In the genomic region with DNA sequence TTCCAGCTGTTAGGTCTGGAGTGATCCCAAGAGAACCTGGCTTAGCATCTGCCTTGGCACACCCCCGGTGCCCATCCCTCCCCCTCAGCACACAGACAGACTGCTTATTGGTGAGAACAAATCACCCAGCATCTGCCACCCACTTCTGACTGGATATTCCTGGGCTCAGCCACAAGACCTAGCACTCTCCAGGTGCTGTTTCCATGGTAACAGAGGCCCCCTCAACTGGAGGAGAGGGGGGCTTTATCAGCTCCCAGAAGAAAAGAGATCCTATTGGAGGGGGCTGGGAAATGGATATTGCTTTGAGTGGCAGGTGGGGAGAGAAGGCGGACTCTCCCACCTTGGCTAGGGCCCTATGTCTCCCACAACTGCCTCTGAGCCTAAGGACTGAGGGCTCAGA, we compare ENCODE assay signal across 14 mouse cellular contexts. TPM values are rescaled to one million over a fixed set of nuclear protein-coding genes. Genes with fewer than 3 reads are reported as not detected.
A peak's percentile ranks its signal among the peaks of the same experiment; 100 is the strongest.
DNase-seq lines count a peak whose midpoint lies in the region; ATAC-seq lines count a peak whose summit lies in the region.
"Had no signal": no experiment of that assay in that cellular context is flagged by ENCODE, and none has a peak within 500 bp of the region (broad histone marks: within the 10 kb centered on the region; RNA-seq: fewer than 3 reads in every experiment).

No protein-coding gene starts in this region.

- H3K9me3 ChIP-seq in embryonic facial prominence, embryonic 15.5 days (replicated peaks) = no peaks in the 10 kb centered on the region
- H3K9me3 ChIP-seq in forebrain, embryonic 16.5 days (ENCODE audit: control insufficient read depth, low read length) = no peaks in the 10 kb centered on the region
- H3K9me3 ChIP-seq in midbrain, embryonic 16.5 days (replicated peaks; ENCODE audit: control insufficient read depth, low read length, poor library complexity, severe bottlenecking) = no peaks in the 10 kb centered on the region
- no peaks in the 10 kb centered on the region for H3K9me3 ChIP-seq in heart, embryonic 12.5 days (replicated peaks)
- H3K9me3 ChIP-seq: G1E had no signal

- no peak overlapping the region for H3K4me2 ChIP-seq in embryonic facial prominence, embryonic 15.5 days (replicated peaks)
- no peak overlapping the region for H3K4me2 ChIP-seq in forebrain, embryonic 16.5 days (ENCODE audit: low read length)
- H3K4me2 ChIP-seq in midbrain, embryonic 16.5 days (ENCODE audit: low read length) = no peak overlapping the region
- H3K4me2 ChIP-seq in heart, embryonic 12.5 days = no peak overlapping the region

- H3K4me3 ChIP-seq in embryonic facial prominence, embryonic 15.5 days (replicated peaks) = no peak overlapping the region
- H3K4me3 ChIP-seq in forebrain, embryonic 16.5 days (replicated peaks; ENCODE audit: low read length) = no peak overlapping the region
- H3K4me3 ChIP-seq in midbrain, embryonic 16.5 days (ENCODE audit: low read depth, low read length) = no peak overlapping the region
- no peak overlapping the region for H3K4me3 ChIP-seq in heart, embryonic 12.5 days
- H3K4me3 ChIP-seq: gastrocnemius, adult 2 months; myocyte had no signal

- 0 out of 2 replicates have a peak, but pooled peaks cover 3% of the 10 kb centered on the region for H3K4me1 ChIP-seq in embryonic facial prominence, embryonic 15.5 days
- H3K4me1 ChIP-seq in forebrain, embryonic 16.5 days (replicated peaks; ENCODE audit: control insufficient read depth, insufficient read depth, low read length) = peaks cover 27% of the 10 kb centered on the region
- peaks cover 16% of the 10 kb centered on the region for H3K4me1 ChIP-seq in midbrain, embryonic 16.5 days (ENCODE audit: control insufficient read depth, insufficient read depth, low read length)
- 0 out of 2 replicates have a peak, but pooled peaks cover 4% of the 10 kb centered on the region for H3K4me1 ChIP-seq in heart, embryonic 12.5 days (replicated peaks)

- H3K27me3 ChIP-seq in embryonic facial prominence, embryonic 15.5 days = no peaks in the 10 kb centered on the region
- no peaks in the 10 kb centered on the region for H3K27me3 ChIP-seq in forebrain, embryonic 16.5 days (replicated peaks; ENCODE audit: control insufficient read depth, insufficient read depth, low read length)
- H3K27me3 ChIP-seq in midbrain, embryonic 16.5 days (ENCODE audit: control insufficient read depth, insufficient read depth, low read depth, low read length) = no peaks in the 10 kb centered on the region
- no peaks in the 10 kb centered on the region for H3K27me3 ChIP-seq in heart, embryonic 12.5 days (replicated peaks)

- no peak overlapping the region for H3K27ac ChIP-seq in embryonic facial prominence, embryonic 15.5 days (replicated peaks)
- peak overlapping the region; percentile 79 for H3K27ac ChIP-seq in forebrain, embryonic 16.5 days (ENCODE audit: low read length)
- H3K27ac ChIP-seq in midbrain, embryonic 16.5 days (ENCODE audit: low read length) = peak overlapping the region; percentile 67
- no peak overlapping the region for H3K27ac ChIP-seq in heart, embryonic 12.5 days (ENCODE audit: poor library complexity, severe bottlenecking)
- H3K27ac ChIP-seq: gastrocnemius, adult 2 months had no signal

- peak; percentile 87 for DNase-seq in layer of hippocampus, adult 9-11 months
- no peak for DNase-seq in gastrocnemius, postnatal 36 days
- no peak for DNase-seq in gastrocnemius, postnatal 4 days (ENCODE audit: low spot score in 2 of 2)
- no peak for DNase-seq in adrenal gland, postnatal 36 days
- DNase-seq: adrenal gland, postnatal 14 days had no signal

- intact Hi-C loops in gastrocnemius, postnatal 36 days (cut with DNase I) = loop anchor here (2.0 to 10.0 kb wide), 2 partner anchors 63 to 171 kb away; no protein-coding TSS in a partner anchor

- peaks cover 59% of the 10 kb centered on the region for H3K36me3 ChIP-seq in embryonic facial prominence, embryonic 15.5 days
- peaks cover 10% of the 10 kb centered on the region; the same call in 1 of the 2 replicates for H3K36me3 ChIP-seq in forebrain, embryonic 16.5 days (ENCODE audit: control insufficient read depth, insufficient read depth)
- H3K36me3 ChIP-seq in midbrain, embryonic 16.5 days (ENCODE audit: control insufficient read depth, insufficient read depth, low read length) = peaks cover 18% of the 10 kb centered on the region
- peaks cover 57% of the 10 kb centered on the region for H3K36me3 ChIP-seq in heart, embryonic 12.5 days

- no peak overlapping the region for H3K9ac ChIP-seq in embryonic facial prominence, embryonic 15.5 days
- no peak overlapping the region for H3K9ac ChIP-seq in forebrain, embryonic 16.5 days (replicated peaks; ENCODE audit: low read depth, low read length)
- peak overlapping the region; percentile 47; the same call in 1 of the 2 replicates for H3K9ac ChIP-seq in midbrain, embryonic 16.5 days (ENCODE audit: low read depth, low read length)
- H3K9ac ChIP-seq in heart, embryonic 12.5 days = no peak overlapping the region

- WGBS in embryonic facial prominence, embryonic 15.5 days = 87% methylated on average over 2 of the region's 2 CpGs
- 62% methylated on average over 2 of the region's 2 CpGs for WGBS in forebrain, embryonic 16.5 days
- WGBS in midbrain, embryonic 16.5 days = 79% methylated on average over 2 of the region's 2 CpGs
- 95% methylated on average over 2 of the region's 2 CpGs for WGBS in heart, embryonic 12.5 days

- ATAC-seq in embryonic facial prominence, embryonic 15.5 days (ENCODE audit: insufficient number of reproducible peaks, low FRiP score, low TSS enrichment, low read depth) = 0 out of 2 replicates have a peak, but pooled peaks have one; percentile 9
- ATAC-seq in forebrain, embryonic 16.5 days = peak; percentile 54
- ATAC-seq in midbrain, embryonic 16.5 days = peak; percentile 55
- ATAC-seq in heart, embryonic 12.5 days (ENCODE audit: insufficient number of reproducible peaks, low FRiP score) = no peak
- ATAC-seq: inflammation-experienced regulatory T-cells, adult 6 months; lung, postnatal 0 days had no signal

RNA-seq across cellular contexts. Expression of gene Pin1, which starts 12.1 kb away (rescaled TPM):
- 47.7 and 49.5 TPM in 2 replicates for polyA plus RNA-seq in embryonic facial prominence, embryonic 15.5 days (2015; fragmentation: Nextera tagmentation; extraction: Ambion mirVana)
- 58.9 and 63.2 TPM in 2 replicates for polyA plus RNA-seq in forebrain, embryonic 16.5 days (2015; fragmentation: Nextera tagmentation; extraction: Ambion mirVana)
- polyA plus RNA-seq in midbrain, embryonic 16.5 days (2015; fragmentation: Nextera tagmentation; extraction: Ambion mirVana) = 61.0 and 61.6 TPM in 2 replicates
- polyA plus RNA-seq in heart, embryonic 12.5 days (2016; fragmentation: Nextera tagmentation; extraction: Ambion mirVana) = 43.4 and 44.3 TPM in 2 replicates
- total RNA-seq in gastrocnemius, postnatal 36 days (2021) = 10 to 100 TPM; 12.6 to 13.4 TPM
- 10 to 100 TPM; 17.3 to 18.6 TPM for total RNA-seq in gastrocnemius, postnatal 4 days (2021)
- total RNA-seq in adrenal gland, postnatal 36 days (2021) = 10 to 100 TPM; 24.5 to 27.8 TPM

RNA-seq across cellular contexts. Expression of gene Fbxl12, which starts 19.4 kb away (rescaled TPM):
- polyA plus RNA-seq in embryonic facial prominence, embryonic 15.5 days (2015; fragmentation: Nextera tagmentation; extraction: Ambion mirVana) = 18.7 and 19.8 TPM in 2 replicates
- polyA plus RNA-seq in forebrain, embryonic 16.5 days (2015; fragmentation: Nextera tagmentation; extraction: Ambion mirVana) = 15.0 and 16.2 TPM in 2 replicates
- 13.8 and 14.7 TPM in 2 replicates for polyA plus RNA-seq in midbrain, embryonic 16.5 days (2015; fragmentation: Nextera tagmentation; extraction: Ambion mirVana)
- 18.7 and 19.4 TPM in 2 replicates for polyA plus RNA-seq in heart, embryonic 12.5 days (2016; fragmentation: Nextera tagmentation; extraction: Ambion mirVana)
- 1 to 10 TPM; 4.7 to 6.0 TPM for total RNA-seq in gastrocnemius, postnatal 36 days (2021)
- total RNA-seq in gastrocnemius, postnatal 4 days (2021) = 10 to 100 TPM; 15.1 to 17.2 TPM
- 10 to 100 TPM; 14.7 to 16.5 TPM for total RNA-seq in adrenal gland, postnatal 36 days (2021)

RNA-seq across cellular contexts. Expression of gene Ubl5, which starts 21.3 kb away (rescaled TPM):
- 396 and 416 TPM in 2 replicates for polyA plus RNA-seq in embryonic facial prominence, embryonic 15.5 days (2015; fragmentation: Nextera tagmentation; extraction: Ambion mirVana)
- polyA plus RNA-seq in forebrain, embryonic 16.5 days (2015; fragmentation: Nextera tagmentation; extraction: Ambion mirVana) = 467 and 469 TPM in 2 replicates
- polyA plus RNA-seq in midbrain, embryonic 16.5 days (2015; fragmentation: Nextera tagmentation; extraction: Ambion mirVana) = 444 and 482 TPM in 2 replicates
- 362 and 384 TPM in 2 replicates for polyA plus RNA-seq in heart, embryonic 12.5 days (2016; fragmentation: Nextera tagmentation; extraction: Ambion mirVana)
- 100 to 1,000 TPM; 163 to 198 TPM for total RNA-seq in gastrocnemius, postnatal 36 days (2021)
- 100 to 1,000 TPM; 178 to 190 TPM for total RNA-seq in gastrocnemius, postnatal 4 days (2021)
- 100 to 1,000 TPM; 354 to 362 TPM for total RNA-seq in adrenal gland, postnatal 36 days (2021)

Comparison
In these comparisons a context has a peak if more than half of its experiments do, and no peak if none do; other contexts are left out.
1. H3K27ac ChIP-seq: peak in forebrain, embryonic 16.5 days (single experiment) and midbrain, embryonic 16.5 days (single experiment); none in embryonic facial prominence, embryonic 15.5 days (single experiment) and heart, embryonic 12.5 days (single experiment).